Mouse (Mus musculus) frontal cortex, postnatal 25 days (tissue): Measurements from ENCODE around the gene Hipk4.
"Not testable (repeated sequence)": the region's sequence is repeated elsewhere in the genome, so short reads cannot be mapped to it uniquely, and the experiment has no call there.

Source experiments
- DNase-seq, 2 experiments: peaks; one replicate each; pipeline ENCODE4 v3.0.0; 2022; ENCODE audit warnings: low spot score in 2 of 2

Hipk4 gene

GRCm38 (mm10) chr7:27494659-27495367 is 28.3 kb upstream of the Hipk4 start:
- DNase-seq, result not testable (repeated sequence)

DNA sequence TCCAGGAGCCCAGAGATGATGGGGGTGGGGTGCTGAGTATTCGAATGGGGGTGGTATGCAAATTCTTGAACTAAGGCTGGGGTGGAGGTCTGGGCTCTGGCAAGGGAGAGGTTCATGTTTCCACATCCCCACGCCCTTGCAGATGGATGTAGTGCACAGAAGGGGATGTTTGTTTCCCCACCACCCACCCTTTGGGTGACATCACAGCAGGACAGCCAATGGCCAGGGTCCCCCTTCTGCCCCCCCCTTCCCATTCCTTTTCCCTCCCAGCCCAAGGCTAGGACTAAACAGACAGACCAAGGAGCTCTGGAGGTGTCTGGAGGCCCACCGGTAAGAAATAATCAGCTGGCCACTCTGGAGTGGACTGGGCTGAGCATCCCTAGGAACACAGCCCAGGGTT is 24.0 kb upstream of the Hipk4 start, which contains the start of gene Prx:
Gene Prx, plus strand, starts transcription at position 289 of the 400 bp plus-strand sequence.
- no peak for DNase-seq

- no peak for DNase-seq
Observed at GRCm38 (mm10) chr7:27501620-27502019, 21.4 kb upstream of the Hipk4 start.

- no peak for DNase-seq
Observed at GRCm38 (mm10) chr7:27506765-27507370, 16.2 kb upstream of the Hipk4 start.

GRCm38 (mm10) chr7:27507711-27508647 is 15.1 kb upstream of the Hipk4 start:
- DNase-seq, result peak; percentile 77 to 82

DNA sequence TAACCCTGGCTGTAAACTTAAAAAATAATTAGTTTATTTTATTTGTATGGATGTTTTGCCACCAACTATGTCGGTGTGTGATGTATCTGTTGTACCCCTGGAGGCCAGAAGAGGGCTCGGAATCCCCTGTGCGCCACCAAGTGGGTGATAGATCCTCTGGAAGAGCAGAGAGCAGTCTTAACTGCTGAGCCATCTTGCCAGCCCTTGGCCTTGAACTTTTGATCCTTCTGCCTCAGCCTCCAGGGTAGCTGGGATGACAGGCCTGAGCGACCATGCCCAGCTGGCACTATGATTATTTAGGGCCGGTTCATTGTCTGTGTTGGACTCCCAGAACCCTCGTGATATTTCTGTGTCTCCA is 14.4 kb upstream of the Hipk4 start:
- DNase-seq, result no peak

DNA sequence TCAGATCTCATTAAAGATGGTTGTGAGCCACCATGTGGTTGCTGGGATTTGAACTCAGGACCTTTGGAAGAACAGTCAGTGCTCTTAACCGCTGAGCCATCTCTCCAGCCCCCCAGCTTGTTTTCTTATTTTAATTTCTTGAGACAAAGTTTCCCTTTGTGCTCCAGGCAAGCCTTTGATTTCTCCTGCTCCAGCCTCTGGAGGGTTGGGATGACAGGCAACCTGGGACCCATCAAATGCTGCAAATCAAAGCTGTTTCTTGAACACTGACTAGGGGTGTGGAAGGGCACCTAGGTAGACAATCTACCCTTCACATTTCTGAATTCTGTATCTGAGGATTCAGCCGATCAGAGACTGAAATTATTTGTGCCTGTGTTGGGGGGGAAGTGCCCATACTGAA is 12.3 kb upstream of the Hipk4 start:
- DNase-seq, result no peak

DNA sequence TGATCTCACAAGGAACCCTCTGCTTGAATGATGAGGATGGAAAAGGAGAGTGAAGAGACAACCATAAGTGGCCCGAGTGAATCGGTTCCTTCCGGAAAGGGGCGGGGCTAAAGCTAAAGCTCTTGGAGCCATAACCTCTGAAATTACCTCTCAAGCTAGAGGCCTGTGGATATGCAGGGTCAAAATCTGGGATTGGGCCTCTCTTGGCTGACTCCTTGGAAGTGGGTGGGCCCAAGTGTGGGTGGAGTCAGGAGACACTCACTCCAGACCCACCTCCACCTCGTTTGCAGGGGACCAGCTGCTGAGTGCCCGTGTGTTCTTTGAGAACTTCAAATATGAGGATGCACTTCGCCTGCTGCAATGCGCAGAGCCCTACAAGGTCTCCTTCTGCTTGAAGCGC is 8.1 kb upstream of the Hipk4 start:
- no peak for DNase-seq

- no peak for DNase-seq
Observed at GRCm38 (mm10) chr7:27518314-27518713, 4.8 kb upstream of the Hipk4 start.

- no peak for DNase-seq
Observed at GRCm38 (mm10) chr7:27520104-27520503, 3.0 kb upstream of the Hipk4 start.

DNA sequence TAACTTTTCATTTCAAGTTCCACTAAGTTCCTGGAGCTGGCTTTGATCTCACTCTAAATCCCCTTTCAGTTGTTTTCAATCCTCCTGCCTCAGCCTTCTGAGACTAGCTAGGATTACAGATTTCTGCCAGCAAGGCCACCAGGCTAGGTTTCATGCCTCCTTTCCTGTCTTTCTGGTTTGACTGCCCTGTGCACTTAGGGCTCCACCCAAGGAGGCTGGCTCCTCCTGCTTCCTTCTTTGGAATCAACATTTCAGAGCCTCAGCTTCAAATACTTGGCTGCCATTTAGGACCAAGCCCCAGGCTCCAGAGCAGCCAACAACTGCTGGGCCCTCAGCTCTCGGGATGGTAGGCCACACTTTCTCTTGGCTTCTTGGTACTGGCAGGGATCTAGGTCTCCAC is 2.5 kb upstream of the Hipk4 start:
- DNase-seq, result no peak

DNA sequence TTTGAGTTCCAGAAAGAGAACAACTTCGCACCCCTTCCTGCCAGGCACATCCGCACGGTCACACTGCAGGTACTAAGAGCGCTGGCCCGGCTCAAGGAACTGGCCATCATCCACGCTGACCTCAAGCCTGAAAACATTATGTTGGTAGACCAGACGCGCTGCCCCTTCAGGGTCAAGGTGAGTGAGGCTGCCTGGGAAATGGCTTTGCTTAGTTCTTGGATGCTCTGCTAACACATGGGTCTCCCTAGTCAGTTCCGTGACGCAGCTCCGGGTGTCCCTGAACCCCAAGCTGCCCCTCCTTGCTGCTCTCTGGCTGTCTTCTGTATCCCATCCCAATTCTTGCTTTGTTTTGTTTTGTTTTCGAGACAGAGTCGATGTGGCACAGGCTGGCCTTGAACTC is 738 bp downstream of the Hipk4 start:
- DNase-seq, result no peak

GRCm38 (mm10) chr7:27526039-27526827 is 3.2 kb downstream of the Hipk4 start:
- DNase-seq, result peak; percentile 60 to 75

GRCm38 (mm10) chr7:27529070-27529469 is 6.0 kb downstream of the Hipk4 start:
- DNase-seq, result no peak

GRCm38 (mm10) chr7:27530937-27531336 is 7.9 kb downstream of the Hipk4 start:
- DNase-seq, result no peak

DNA sequence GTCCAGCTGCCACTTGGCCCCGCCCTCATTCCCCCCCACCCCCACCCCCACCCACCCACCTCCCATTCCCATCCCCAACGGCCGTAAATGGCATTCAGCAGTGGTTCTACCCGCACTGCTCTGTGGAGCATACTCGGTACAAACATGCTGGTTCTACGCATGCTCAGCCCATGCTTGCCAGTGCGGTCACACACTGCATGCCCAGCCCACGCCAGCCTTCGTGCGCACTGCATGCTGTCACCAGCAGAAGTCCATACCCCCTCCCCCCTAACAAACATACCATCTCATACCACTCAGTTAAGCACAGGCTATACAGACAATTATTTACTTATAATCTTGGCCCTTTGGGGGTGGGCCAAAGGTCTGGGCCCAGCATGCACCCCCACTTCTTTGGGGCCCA is 8.6 kb downstream of the Hipk4 start:
- DNase-seq, result no peak

GRCm38 (mm10) chr7:27532480-27533050 is 9.5 kb downstream of the Hipk4 start:
- no peak for DNase-seq

- no peak for DNase-seq
Observed at GRCm38 (mm10) chr7:27535386-27535785, 12.3 kb downstream of the Hipk4 start.

GRCm38 (mm10) chr7:27536618-27537017 is 13.6 kb downstream of the Hipk4 start:
- no peak for DNase-seq

GRCm38 (mm10) chr7:27537998-27538397 is 14.9 kb downstream of the Hipk4 start:
- no peak for DNase-seq

DNA sequence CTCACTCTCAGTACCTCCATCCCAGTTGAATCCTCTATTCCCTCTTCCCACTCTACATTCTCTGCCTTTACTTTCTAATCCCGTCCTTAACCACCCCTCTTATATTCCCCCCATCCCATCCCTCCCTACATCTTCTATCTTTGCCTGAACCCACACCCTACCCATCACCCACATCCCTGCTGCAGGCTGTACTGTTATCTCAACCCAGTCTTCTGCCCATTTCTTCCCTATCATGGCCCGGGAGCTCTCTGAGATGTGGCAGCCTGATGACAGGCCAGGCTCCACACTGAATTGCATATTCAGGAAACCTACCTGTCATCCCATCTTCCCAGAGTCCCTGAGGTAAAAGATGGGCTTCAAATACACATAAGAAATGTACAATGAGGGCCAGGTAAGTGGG is 15.7 kb downstream of the Hipk4 start:
- no peak for DNase-seq
